Mouse (Mus musculus) ZHBTc4 (cell line): ENCODE results near the gene Leprot.

Experiments used
- DNase-seq: peaks from one replicate; pipeline ENCODE4 v3.0.0-alpha.2; 2011; ENCODE audit warnings: low read depth, low spot score

The Leprot gene

GRCm38 (mm10) chr4:101664160-101664750 is 16.7 kb downstream of the Leprot start:
- peak; percentile 71 for DNase-seq

- DNase-seq: no peak
Measured at GRCm38 (mm10) chr4:101664766-101665165, 17.2 kb downstream of the Leprot start.

- DNase-seq: no peak
Measured at GRCm38 (mm10) chr4:101669161-101669560, 21.6 kb downstream of the Leprot start.

GRCm38 (mm10) chr4:101669811-101670210 is 22.3 kb downstream of the Leprot start:
- DNase-seq: no peak

- no peak for DNase-seq
Measured at GRCm38 (mm10) chr4:101674790-101675189, 27.3 kb downstream of the Leprot start.

GRCm38 (mm10) chr4:101675726-101676125 is 28.2 kb downstream of the Leprot start:
- DNase-seq: no peak

GRCm38 (mm10) chr4:101682620-101683019 is 35.1 kb downstream of the Leprot start:
- DNase-seq: no peak

GRCm38 (mm10) chr4:101683086-101683485 is 35.6 kb downstream of the Leprot start:
- no peak for DNase-seq

- no peak for DNase-seq
Measured at GRCm38 (mm10) chr4:101684821-101685220, 37.3 kb downstream of the Leprot start.

GRCm38 (mm10) chr4:101686227-101686810 is 38.8 kb downstream of the Leprot start:
- no peak for DNase-seq

- no peak for DNase-seq
Measured at GRCm38 (mm10) chr4:101689241-101689640, 41.7 kb downstream of the Leprot start.

GRCm38 (mm10) chr4:101689645-101690044 is 42.1 kb downstream of the Leprot start:
- no peak for DNase-seq

- no peak for DNase-seq
Measured at GRCm38 (mm10) chr4:101692892-101693291, 45.4 kb downstream of the Leprot start.

GRCm38 (mm10) chr4:101694529-101694928 is 47.0 kb downstream of the Leprot start:
- no peak for DNase-seq

GRCm38 (mm10) chr4:101697236-101697635 is 49.7 kb downstream of the Leprot start:
- no peak for DNase-seq

GRCm38 (mm10) chr4:101699423-101699822 is 51.9 kb downstream of the Leprot start:
- DNase-seq: no peak

- DNase-seq: no peak
Measured at GRCm38 (mm10) chr4:101700892-101701640, 53.5 kb downstream of the Leprot start.

GRCm38 (mm10) chr4:101705325-101705724 is 57.8 kb downstream of the Leprot start:
- no peak for DNase-seq

- DNase-seq: no peak
Measured at GRCm38 (mm10) chr4:101707234-101707633, 59.7 kb downstream of the Leprot start.

- DNase-seq: no peak
Measured at GRCm38 (mm10) chr4:101707953-101708352, 60.4 kb downstream of the Leprot start.
